Mouse (Mus musculus) stomach, embryonic 14.5 days (tissue): ENCODE data around the gene Efna2. TPM values are rescaled to one million over a fixed set of nuclear protein-coding genes. Genes with fewer than 3 reads are reported as not detected.

ENCODE experiments used
- ATAC-seq: fragments of 200-750 bp; cut with Nextera tagmentation; 2 replicates; pipeline ENCODE4 v1.8.0; 2017; ENCODE audit warnings: low read depth, moderate TSS enrichment; ENCODE audit not compliant: insufficient number of reproducible peaks, insufficient read depth, low FRiP score
- H3K27ac ChIP-seq: fragments of 300-500 bp; sonication (generic); 2 replicates; pipeline ENCODE4 v1.5.1; 2014; ENCODE audit warnings: mild to moderate bottlenecking, low read length, moderate library complexity, mixed read lengths
- H3K27me3 ChIP-seq: fragments of 300-500 bp; sonication (generic); 2 replicates; pipeline ENCODE4 v1.6.1; 2014; ENCODE audit warnings: low read length, control low read depth, mixed read lengths; ENCODE audit not compliant: control insufficient read depth, insufficient read depth
- H3K36me3 ChIP-seq: fragments of 300-500 bp; sonication (generic); 2 replicates; pipeline ENCODE4 v1.6.1; 2014; ENCODE audit warnings: mild to moderate bottlenecking, control low read depth, low read length, moderate library complexity, mixed read lengths; ENCODE audit not compliant: control insufficient read depth, insufficient read depth
- H3K4me1 ChIP-seq: fragments of 300-500 bp; sonication (generic); 2 replicates; pipeline ENCODE4 v1.6.1; 2014; ENCODE audit warnings: low read length, control low read depth, mixed read lengths; ENCODE audit not compliant: control insufficient read depth, insufficient read depth
- H3K4me2 ChIP-seq: fragments of 300-500 bp; sonication (generic); replicated peaks from 2 replicates; pipeline ENCODE4 v1.6.1; 2014; ENCODE audit warnings: low read depth, low read length, control low read depth
- H3K4me3 ChIP-seq: fragments of 300-500 bp; sonication (generic); 2 replicates; pipeline ENCODE4 v1.5.1; 2014; ENCODE audit warnings: low read depth, low read length, control low read depth
- H3K9ac ChIP-seq: fragments of 300-500 bp; sonication (generic); replicated peaks from 2 replicates; pipeline ENCODE4 v1.6.1; 2014; ENCODE audit warnings: low read depth, mild to moderate bottlenecking, control low read depth, low read length, moderate library complexity, mixed read lengths
- H3K9me3 ChIP-seq: fragments of 300-500 bp; sonication (generic); 2 replicates; pipeline ENCODE4 v1.6.1; 2016; ENCODE audit warnings: low read depth, low read length, control low read depth; ENCODE audit not compliant: control insufficient read depth
- WGBS: fragments of 180-500 bp; shearing (Covaris S2); extraction: QIAGEN DNeasy Blood & Tissue Kit; methylation state at CpG from one replicate; pipeline ENCODE4 v1.1.7; 2014; 5-methylcytosine and 5-hydroxymethylcytosine counted together
- polyA plus RNA-seq: library from polyadenylated mRNA; unstranded; fragments of >200 nt; fragmentation: Nextera tagmentation; extraction: Ambion mirVana; gene quantifications from 2 replicates; pipeline ENCODE4 v1.2.1, GENCODE M21; 2014

The Efna2 gene
- polyA plus RNA-seq, 1 experiment from 2014 or later = 12.2 TPM

GRCm38 (mm10) chr10:80177441-80178279 is 1.6 kb upstream of the Efna2 start:
- Histone ChIP-seq H3K9me3 (no peaks in the 10 kb centered on the region), H3K27me3 (no peaks in the 10 kb centered on the region), H3K36me3 (peaks cover 6% of the 10 kb centered on the region), H3K9ac (no peak overlapping the region), H3K4me2 (no peak overlapping the region), H3K4me1 (peaks cover 12% of the 10 kb centered on the region; the same call in 1 of the 2 replicates), H3K4me3 (no peak overlapping the region), H3K27ac (no peak overlapping the region)
- WGBS = 62% methylated on average over 7 of the region's 7 CpGs
- no peak for ATAC-seq

- Histone ChIP-seq H3K36me3 (peaks cover 6% of the 10 kb centered on the region), H3K27me3 (no peaks in the 10 kb centered on the region), H3K4me2 (peak overlapping the region; percentile 79), H3K9ac (peak overlapping the region; percentile 89), H3K4me1 (peaks cover 12% of the 10 kb centered on the region; the same call in 1 of the 2 replicates), H3K4me3 (peak overlapping the region; percentile 66), H3K9me3 (no peaks in the 10 kb centered on the region), H3K27ac (no peak overlapping the region)
- ATAC-seq = no peak
- 42% methylated on average over 6 of the region's 6 CpGs for WGBS
Measured at GRCm38 (mm10) chr10:80180288-80180687, 1.0 kb downstream of the Efna2 start.

DNA sequence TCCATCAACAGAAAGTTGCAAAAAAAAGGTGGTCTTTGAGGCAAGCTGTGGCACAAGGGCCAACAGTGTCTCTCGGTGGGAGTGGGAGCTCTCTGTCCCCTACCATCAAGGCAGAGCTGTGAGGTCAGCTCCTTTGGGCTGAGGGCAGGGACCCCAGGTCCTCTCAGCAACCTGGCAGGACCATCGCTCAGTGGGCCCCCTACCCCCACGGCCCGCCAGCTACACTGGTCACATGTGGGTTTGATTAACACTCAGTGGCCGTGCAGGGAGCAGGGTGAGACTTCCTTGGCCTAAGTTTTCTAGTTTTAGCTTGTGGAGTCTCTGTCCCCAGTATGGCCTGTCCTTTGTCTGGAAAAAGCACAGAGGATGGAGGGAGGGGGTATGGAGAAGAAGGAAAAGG is 1.5 kb downstream of the Efna2 start:
- Histone ChIP-seq H3K4me3 (peak overlapping the region; percentile 66; the same call in 1 of the 2 replicates), H3K9ac (peak overlapping the region; percentile 89; the same call in 1 of the 2 replicates), H3K27me3 (no peaks in the 10 kb centered on the region), H3K4me1 (peaks cover 12% of the 10 kb centered on the region; the same call in 1 of the 2 replicates), H3K36me3 (peaks cover 6% of the 10 kb centered on the region), H3K27ac (no peak overlapping the region), H3K9me3 (no peaks in the 10 kb centered on the region), H3K4me2 (peak overlapping the region; percentile 79)
- ATAC-seq = no peak
- 40% methylated on average over 5 of the region's 5 CpGs for WGBS

DNA sequence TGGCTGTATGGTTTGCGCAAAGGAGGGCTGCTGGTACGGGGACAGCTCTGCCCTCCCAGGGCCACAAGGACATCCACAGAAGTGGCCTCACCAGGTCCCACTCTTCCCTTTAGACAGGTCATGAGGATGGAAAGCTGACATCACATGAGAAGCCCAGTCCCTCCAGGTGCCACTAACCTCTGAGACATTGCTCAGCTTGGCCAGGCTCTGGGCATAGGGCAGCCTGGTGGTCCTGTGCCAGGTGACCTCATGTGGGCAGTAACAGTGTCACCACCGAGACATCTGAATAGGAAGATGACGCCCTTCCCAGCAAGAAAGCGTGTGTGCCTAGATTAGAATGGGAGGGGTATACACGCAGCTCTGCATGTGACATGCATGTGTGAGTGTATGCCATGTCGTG is 3.3 kb downstream of the Efna2 start:
- Histone ChIP-seq H3K36me3 (peaks cover 11% of the 10 kb centered on the region), H3K4me3 (no peak overlapping the region)
- ATAC-seq = no peak

GRCm38 (mm10) chr10:80186649-80187048 is 7.4 kb downstream of the Efna2 start:
- peaks cover 24% of the 10 kb centered on the region for H3K36me3 ChIP-seq
- H3K27me3 ChIP-seq = peaks cover 11% of the 10 kb centered on the region
- no peak overlapping the region for H3K9ac ChIP-seq
- H3K4me1 ChIP-seq = peaks cover 10% of the 10 kb centered on the region; the same call in 1 of the 2 replicates
- no peak for ATAC-seq
- H3K4me3 ChIP-seq = no peak overlapping the region
- WGBS = 54% methylated on average over 27 of the region's 27 CpGs
- H3K27ac ChIP-seq = no peak overlapping the region
- no peaks in the 10 kb centered on the region for H3K9me3 ChIP-seq
- H3K4me2 ChIP-seq = no peak overlapping the region

More for the DNA sequence above, 3.3 kb downstream of the Efna2 start:
- Histone ChIP-seq H3K9ac (no peak overlapping the region), H3K9me3 (no peaks in the 10 kb centered on the region), H3K27ac (no peak overlapping the region), H3K4me2 (no peak overlapping the region), H3K4me1 (peaks cover 12% of the 10 kb centered on the region; the same call in 1 of the 2 replicates), H3K27me3 (no peaks in the 10 kb centered on the region)
- 97% methylated on average over 7 of the region's 7 CpGs for WGBS

- Histone ChIP-seq H3K36me3 (peaks cover 17% of the 10 kb centered on the region; the same call in 1 of the 2 replicates), H3K4me3 (no peak overlapping the region), H3K27ac (no peak overlapping the region), H3K9me3 (no peaks in the 10 kb centered on the region), H3K4me2 (no peak overlapping the region), H3K27me3 (peaks cover 14% of the 10 kb centered on the region), H3K4me1 (peaks cover 10% of the 10 kb centered on the region; the same call in 1 of the 2 replicates), H3K9ac (no peak overlapping the region)
- WGBS = 92% methylated on average over 10 of the region's 10 CpGs
- no peak for ATAC-seq
Measured at GRCm38 (mm10) chr10:80187739-80188138, 8.5 kb downstream of the Efna2 start.

DNA sequence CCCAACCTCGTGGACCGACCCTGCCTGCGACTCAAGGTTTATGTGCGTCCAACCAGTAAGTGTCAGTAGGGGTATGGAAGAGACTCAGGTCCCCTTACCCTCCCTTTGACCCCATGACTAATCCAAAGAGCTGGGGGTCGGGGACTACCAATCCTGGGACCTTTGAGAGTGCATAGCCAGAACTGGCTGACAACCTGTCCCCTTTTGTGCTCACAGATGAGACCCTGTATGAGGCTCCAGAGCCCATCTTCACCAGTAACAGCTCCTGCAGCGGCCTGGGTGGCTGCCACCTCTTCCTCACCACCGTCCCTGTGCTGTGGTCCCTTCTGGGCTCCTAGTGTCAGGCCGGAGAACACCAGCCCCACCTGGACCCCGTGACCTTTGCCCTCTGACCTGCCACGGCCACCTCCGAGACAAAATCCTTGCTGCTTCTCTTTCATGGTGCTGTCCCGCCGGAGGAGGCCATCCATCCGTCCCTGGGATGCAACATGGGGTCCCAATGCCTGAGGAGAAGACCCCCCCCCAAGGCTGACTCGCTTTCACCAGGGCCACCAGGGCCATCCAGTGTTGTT is 9.3 kb downstream of the Efna2 start:
- no peaks in the 10 kb centered on the region for H3K9me3 ChIP-seq
- no peak overlapping the region for H3K4me2 ChIP-seq
- no peak overlapping the region for H3K9ac ChIP-seq
- ATAC-seq = no peak
- H3K36me3 ChIP-seq = peaks cover 17% of the 10 kb centered on the region; the same call in 1 of the 2 replicates
- H3K4me3 ChIP-seq = no peak overlapping the region
- peaks cover 10% of the 10 kb centered on the region; the same call in 1 of the 2 replicates for H3K4me1 ChIP-seq
- WGBS = 78% methylated on average over 15 of the region's 15 CpGs
- peaks cover 14% of the 10 kb centered on the region for H3K27me3 ChIP-seq
- H3K27ac ChIP-seq = no peak overlapping the region

DNA sequence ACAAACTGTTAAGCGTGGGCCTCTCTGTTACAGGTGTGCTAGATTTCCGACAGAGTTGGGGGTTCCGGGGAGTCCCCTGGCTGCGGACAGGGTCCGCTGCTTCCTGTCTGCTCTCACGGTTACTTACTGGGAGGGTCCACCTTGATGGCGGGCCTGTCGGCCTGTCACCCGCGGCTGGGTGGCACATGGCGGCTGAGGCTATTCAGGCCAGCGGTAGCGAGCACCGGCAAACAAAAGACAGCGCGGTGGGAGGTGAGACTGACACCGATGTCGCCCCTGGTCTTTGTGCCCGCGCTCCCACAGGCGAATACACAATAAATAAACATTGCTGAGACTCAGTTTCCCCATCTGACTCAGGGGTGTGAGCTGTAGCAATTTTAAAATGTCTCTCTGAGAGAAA is 10.7 kb downstream of the Efna2 start:
- Histone ChIP-seq H3K4me3 (peak overlapping the region; percentile 37), H3K4me2 (peak overlapping the region; percentile 61), H3K36me3 (peaks cover 17% of the 10 kb centered on the region; the same call in 1 of the 2 replicates), H3K27ac (no peak overlapping the region), H3K9ac (peak overlapping the region; percentile 30; the same call in 1 of the 2 replicates), H3K9me3 (no peaks in the 10 kb centered on the region), H3K4me1 (peaks cover 10% of the 10 kb centered on the region; the same call in 1 of the 2 replicates), H3K27me3 (peaks cover 14% of the 10 kb centered on the region)
- no peak for ATAC-seq
- 14% methylated on average over 21 of the region's 21 CpGs for WGBS
